Mouse (Mus musculus): ENCODE measurements around the gene Fam184b. TPM values are rescaled to one million over a fixed set of nuclear protein-coding genes. Genes with fewer than 3 reads are reported as not detected.

Fam184b gene
- polyA plus RNA-seq, 1 experiment from 2014 or later, result 0.28 TPM

GRCm38 (mm10) chr5:45482607-45483006 is 156.8 kb downstream of the Fam184b start:
- WGBS, result 48% methylated on average over 3 of the region's 3 CpGs
- ATAC-seq (ENCODE audit: insufficient read depth), result no peak
- Histone ChIP-seq H3K9ac (no peak overlapping the region), H3K27me3 (ENCODE audit: insufficient read depth, low read length) (no peaks in the 10 kb centered on the region), H3K36me3 (ENCODE audit: insufficient read depth) (no peaks in the 10 kb centered on the region), H3K4me1 (ENCODE audit: insufficient read depth) (no peaks in the 10 kb centered on the region), H3K27ac (ENCODE audit: low read depth) (no peak overlapping the region), H3K4me3 (ENCODE audit: low read depth, low read length) (no peak overlapping the region), H3K9me3 (ENCODE audit: low read depth, low read length) (no peaks in the 10 kb centered on the region), H3K4me2 (no peak overlapping the region)
- TF ChIP-seq CTCF (IDR thresholded peaks at IDR 0.05; ENCODE audit: low read depth), result no peak
- DNase-seq, result no peak

- Histone ChIP-seq H3K4me1 (ENCODE audit: insufficient read depth) (no peaks in the 10 kb centered on the region), H3K9me3 (ENCODE audit: low read depth, low read length) (no peaks in the 10 kb centered on the region), H3K9ac (no peak overlapping the region), H3K36me3 (ENCODE audit: insufficient read depth) (no peaks in the 10 kb centered on the region), H3K4me2 (no peak overlapping the region), H3K27ac (ENCODE audit: low read depth) (no peak overlapping the region), H3K27me3 (ENCODE audit: insufficient read depth, low read length) (no peaks in the 10 kb centered on the region), H3K4me3 (ENCODE audit: low read depth, low read length) (no peak overlapping the region)
- ATAC-seq (ENCODE audit: insufficient read depth), result no peak
- 78% methylated on average over 2 of the region's 2 CpGs for WGBS
- TF ChIP-seq CTCF (IDR thresholded peaks at IDR 0.05; ENCODE audit: low read depth), result no peak
- DNase-seq, result no peak
Measured at GRCm38 (mm10) chr5:45481125-45481524, 158.3 kb downstream of the Fam184b start.

- DNase-seq (no peak), ATAC-seq (ENCODE audit: insufficient read depth) (no peak)
- Histone ChIP-seq H3K27ac (ENCODE audit: low read depth) (no peak overlapping the region), H3K4me2 (no peak overlapping the region), H3K36me3 (ENCODE audit: insufficient read depth) (no peaks in the 10 kb centered on the region), H3K27me3 (ENCODE audit: insufficient read depth, low read length) (no peaks in the 10 kb centered on the region), H3K4me3 (ENCODE audit: low read depth, low read length) (no peak overlapping the region), H3K9ac (no peak overlapping the region), H3K9me3 (ENCODE audit: low read depth, low read length) (no peaks in the 10 kb centered on the region), H3K4me1 (ENCODE audit: insufficient read depth) (no peaks in the 10 kb centered on the region)
- no peak for TF ChIP-seq CTCF (IDR thresholded peaks at IDR 0.05; ENCODE audit: low read depth)
- 83% methylated on average over 1 of the region's 1 CpGs for WGBS
Measured at GRCm38 (mm10) chr5:45480066-45480465, 159.3 kb downstream of the Fam184b start.

Other genes starting within 250 kb of the Fam184b start
- gene Qdpr, start 189.4 kb downstream of the Fam184b start, polyA plus RNA-seq (2014; fragmentation: Nextera tagmentation; extraction: Ambion mirVana), result 117 and 122 TPM in 2 replicates
- not detected in 2 replicates for gene Clrn2, start 185.9 kb downstream of the Fam184b start, polyA plus RNA-seq (2014; fragmentation: Nextera tagmentation; extraction: Ambion mirVana)
- 116 and 119 TPM in 2 replicates for gene Lap3, start 146.2 kb downstream of the Fam184b start, polyA plus RNA-seq (2014; fragmentation: Nextera tagmentation; extraction: Ambion mirVana)
- gene Med28, start 119.4 kb downstream of the Fam184b start, polyA plus RNA-seq (2014; fragmentation: Nextera tagmentation; extraction: Ambion mirVana), result 242 and 243 TPM in 2 replicates
- 83.0 and 86.6 TPM in 2 replicates for gene Ncapg, start 30.3 kb upstream of the Fam184b start, polyA plus RNA-seq (2014; fragmentation: Nextera tagmentation; extraction: Ambion mirVana)
- gene Lcorl, start 218.0 kb upstream of the Fam184b start, polyA plus RNA-seq (2014; fragmentation: Nextera tagmentation; extraction: Ambion mirVana), result 46.5 and 47.2 TPM in 2 replicates

Data from lung, embryonic 14.5 days (tissue).